Mouse (Mus musculus) layer of hippocampus, adult 9-11 months (tissue): Measurements from ENCODE around the gene Gins2.

Source experiments
- DNase-seq: peaks from one replicate; pipeline ENCODE4 v3.0.0; 2022

Gene Gins2

GRCm38 (mm10) chr8:120599504-120599903 is 10.4 kb upstream of the Gins2 start:
- peak; percentile 80 for DNase-seq

GRCm38 (mm10) chr8:120598579-120598978 is 9.5 kb upstream of the Gins2 start:
- peak; percentile 94 for DNase-seq

- DNase-seq, result no peak
Measured at GRCm38 (mm10) chr8:120595963-120596362, 6.9 kb upstream of the Gins2 start.

- no peak for DNase-seq
Measured at GRCm38 (mm10) chr8:120594571-120594970, 5.5 kb upstream of the Gins2 start.

- peak; percentile 76 for DNase-seq
Measured at GRCm38 (mm10) chr8:120591587-120592292, 2.6 kb upstream of the Gins2 start.

GRCm38 (mm10) chr8:120589921-120590320 is 817 bp upstream of the Gins2 start:
- no peak for DNase-seq

- no peak for DNase-seq
Measured at GRCm38 (mm10) chr8:120585521-120585920, 3.6 kb downstream of the Gins2 start.

GRCm38 (mm10) chr8:120581811-120582210 is 7.3 kb downstream of the Gins2 start:
- no peak for DNase-seq

GRCm38 (mm10) chr8:120581329-120581728 is 7.8 kb downstream of the Gins2 start:
- DNase-seq, result no peak

GRCm38 (mm10) chr8:120580336-120581000 is 8.6 kb downstream of the Gins2 start:
- DNase-seq, result peak; percentile 81

GRCm38 (mm10) chr8:120577821-120578220 is 11.3 kb downstream of the Gins2 start:
- no peak for DNase-seq

GRCm38 (mm10) chr8:120575801-120576200 is 13.3 kb downstream of the Gins2 start:
- no peak for DNase-seq

- no peak for DNase-seq
Measured at GRCm38 (mm10) chr8:120574941-120575340, 14.2 kb downstream of the Gins2 start.

GRCm38 (mm10) chr8:120573866-120574265 is 15.2 kb downstream of the Gins2 start:
- no peak for DNase-seq

GRCm38 (mm10) chr8:120572534-120572933 is 16.6 kb downstream of the Gins2 start:
- peak; percentile 88 for DNase-seq

GRCm38 (mm10) chr8:120571561-120571960 is 17.5 kb downstream of the Gins2 start:
- no peak for DNase-seq

GRCm38 (mm10) chr8:120569939-120570715 is 19.0 kb downstream of the Gins2 start:
- DNase-seq, result no peak

GRCm38 (mm10) chr8:120569123-120569522 is 20.0 kb downstream of the Gins2 start:
- DNase-seq, result no peak

- DNase-seq, result no peak
Measured at GRCm38 (mm10) chr8:120568164-120568798, 20.8 kb downstream of the Gins2 start.

GRCm38 (mm10) chr8:120567731-120568130 is 21.4 kb downstream of the Gins2 start:
- DNase-seq, result no peak

GRCm38 (mm10) chr8:120566681-120567080 is 22.4 kb downstream of the Gins2 start:
- no peak for DNase-seq

- DNase-seq, result no peak
Measured at GRCm38 (mm10) chr8:120565151-120565711, 23.9 kb downstream of the Gins2 start.
